Mouse (Mus musculus): ENCODE data around the gene Hexa. TPM values are rescaled to one million over a fixed set of nuclear protein-coding genes. Genes with fewer than 3 reads are reported as not detected.

The Hexa gene
- 63.2 and 63.4 TPM in 2 replicates for polyA plus RNA-seq (2015; fragmentation: Nextera tagmentation; extraction: Ambion mirVana)

- H3K4me3 ChIP-seq: peak within 1 kb of the TSS; percentile 62
- WGBS: under 1% methylated on average over 55 of the region's 55 CpGs
- H3K4me1 ChIP-seq: peaks cover 25% of the 10 kb centered on the region
- H3K27ac ChIP-seq: 0 out of 2 replicates have a peak within 1 kb of the TSS, but pooled peaks have one; percentile 12
- peak within 1 kb of the TSS; percentile 91 for H3K4me2 ChIP-seq
- ATAC-seq (ENCODE audit: borderline replicate concordance, extremely low read depth, low FRiP score, low TSS enrichment): peak; percentile 92
- peak within 1 kb of the TSS; percentile 65 for H3K9ac ChIP-seq
- H3K36me3 ChIP-seq: no peaks in the 10 kb centered on the region
- H3K9me3 ChIP-seq: no peaks in the 10 kb centered on the region
- no peaks in the 10 kb centered on the region for H3K27me3 ChIP-seq
Observed at GRCm38 (mm10) chr9:59539441-59540137, at the start of gene Hexa, which contains the start of gene Tmem202. TSS of gene Hexa (plus strand) at chr9:59539540. TSS of gene Tmem202 (minus strand) at chr9:59539847.

- H3K4me2 ChIP-seq: no peak overlapping the region
- no peak for ATAC-seq (ENCODE audit: borderline replicate concordance, extremely low read depth, low FRiP score, low TSS enrichment)
- no peak overlapping the region for H3K9ac ChIP-seq
- H3K9me3 ChIP-seq: no peaks in the 10 kb centered on the region
- H3K27me3 ChIP-seq: no peaks in the 10 kb centered on the region
- no peak overlapping the region for H3K4me3 ChIP-seq
- H3K27ac ChIP-seq: no peak overlapping the region
- 42% methylated on average over 1 of the region's 1 CpGs for WGBS
- no peaks in the 10 kb centered on the region for H3K36me3 ChIP-seq
- H3K4me1 ChIP-seq: no peaks in the 10 kb centered on the region
Observed at GRCm38 (mm10) chr9:59508146-59508545, 31.2 kb upstream of the Hexa start.

GRCm38 (mm10) chr9:59512381-59512780 lies 27.0 kb upstream of the Hexa start:
- Histone ChIP-seq H3K9me3 (no peaks in the 10 kb centered on the region), H3K4me3 (no peak overlapping the region), H3K27ac (no peak overlapping the region), H3K36me3 (no peaks in the 10 kb centered on the region), H3K9ac (no peak overlapping the region), H3K27me3 (no peaks in the 10 kb centered on the region), H3K4me2 (no peak overlapping the region), H3K4me1 (no peaks in the 10 kb centered on the region)
- WGBS: 28% methylated on average over 4 of the region's 4 CpGs
- ATAC-seq (ENCODE audit: borderline replicate concordance, extremely low read depth, low FRiP score, low TSS enrichment): no peak

- WGBS: 41% methylated on average over 3 of the region's 3 CpGs
- no peaks in the 10 kb centered on the region for H3K27me3 ChIP-seq
- no peak overlapping the region for H3K4me2 ChIP-seq
- H3K9me3 ChIP-seq: no peaks in the 10 kb centered on the region
- H3K9ac ChIP-seq: no peak overlapping the region
- no peak overlapping the region for H3K4me3 ChIP-seq
- no peaks in the 10 kb centered on the region for H3K36me3 ChIP-seq
- no peak overlapping the region for H3K27ac ChIP-seq
- no peak for ATAC-seq (ENCODE audit: borderline replicate concordance, extremely low read depth, low FRiP score, low TSS enrichment)
- H3K4me1 ChIP-seq: no peaks in the 10 kb centered on the region
Observed at GRCm38 (mm10) chr9:59515069-59515468, 24.3 kb upstream of the Hexa start.

GRCm38 (mm10) chr9:59517127-59517526 lies 22.2 kb upstream of the Hexa start:
- 48% methylated on average over 7 of the region's 7 CpGs for WGBS
- H3K27ac ChIP-seq: no peak overlapping the region
- no peaks in the 10 kb centered on the region for H3K4me1 ChIP-seq
- no peaks in the 10 kb centered on the region for H3K36me3 ChIP-seq
- no peaks in the 10 kb centered on the region for H3K27me3 ChIP-seq
- no peaks in the 10 kb centered on the region for H3K9me3 ChIP-seq
- no peak overlapping the region for H3K4me2 ChIP-seq
- H3K4me3 ChIP-seq: no peak overlapping the region
- H3K9ac ChIP-seq: no peak overlapping the region
- ATAC-seq (ENCODE audit: borderline replicate concordance, extremely low read depth, low FRiP score, low TSS enrichment): no peak

- Histone ChIP-seq H3K27ac (no peak overlapping the region), H3K27me3 (no peaks in the 10 kb centered on the region), H3K4me3 (no peak overlapping the region), H3K4me2 (no peak overlapping the region), H3K9me3 (no peaks in the 10 kb centered on the region), H3K36me3 (no peaks in the 10 kb centered on the region), H3K4me1 (no peaks in the 10 kb centered on the region), H3K9ac (no peak overlapping the region)
- WGBS: 39% methylated on average over 5 of the region's 5 CpGs
- ATAC-seq (ENCODE audit: borderline replicate concordance, extremely low read depth, low FRiP score, low TSS enrichment): no peak
Observed at GRCm38 (mm10) chr9:59518976-59519375, 20.4 kb upstream of the Hexa start.

GRCm38 (mm10) chr9:59519396-59519795 lies 19.9 kb upstream of the Hexa start:
- Histone ChIP-seq H3K9me3 (no peaks in the 10 kb centered on the region), H3K27ac (no peak overlapping the region), H3K9ac (no peak overlapping the region), H3K4me3 (no peak overlapping the region), H3K27me3 (no peaks in the 10 kb centered on the region), H3K36me3 (no peaks in the 10 kb centered on the region), H3K4me2 (no peak overlapping the region), H3K4me1 (no peaks in the 10 kb centered on the region)
- ATAC-seq (ENCODE audit: borderline replicate concordance, extremely low read depth, low FRiP score, low TSS enrichment): no peak
- WGBS: 75% methylated on average over 2 of the region's 2 CpGs

GRCm38 (mm10) chr9:59522906-59523305 lies 16.4 kb upstream of the Hexa start:
- no peaks in the 10 kb centered on the region for H3K9me3 ChIP-seq
- ATAC-seq (ENCODE audit: borderline replicate concordance, extremely low read depth, low FRiP score, low TSS enrichment): no peak
- no peaks in the 10 kb centered on the region for H3K4me1 ChIP-seq
- no peak overlapping the region for H3K4me2 ChIP-seq
- no peaks in the 10 kb centered on the region for H3K27me3 ChIP-seq
- H3K9ac ChIP-seq: no peak overlapping the region
- no peaks in the 10 kb centered on the region for H3K36me3 ChIP-seq
- 24% methylated on average over 4 of the region's 4 CpGs for WGBS
- H3K27ac ChIP-seq: no peak overlapping the region
- no peak overlapping the region for H3K4me3 ChIP-seq

GRCm38 (mm10) chr9:59526727-59527126 lies 12.6 kb upstream of the Hexa start:
- 72% methylated on average over 6 of the region's 6 CpGs for WGBS
- no peak overlapping the region for H3K4me2 ChIP-seq

GRCm38 (mm10) chr9:59527580-59527979 lies 11.8 kb upstream of the Hexa start:
- no peaks in the 10 kb centered on the region for H3K9me3 ChIP-seq
- 83% methylated on average over 3 of the region's 3 CpGs for WGBS
- H3K36me3 ChIP-seq: no peaks in the 10 kb centered on the region
- no peaks in the 10 kb centered on the region for H3K27me3 ChIP-seq
- H3K4me2 ChIP-seq: no peak overlapping the region
- no peak overlapping the region for H3K4me3 ChIP-seq
- no peak overlapping the region for H3K27ac ChIP-seq
- H3K4me1 ChIP-seq: no peaks in the 10 kb centered on the region
- no peak overlapping the region for H3K9ac ChIP-seq
- ATAC-seq (ENCODE audit: borderline replicate concordance, extremely low read depth, low FRiP score, low TSS enrichment): no peak

More at GRCm38 (mm10) chr9:59526727-59527126, 12.6 kb upstream of the Hexa start:
- no peak for ATAC-seq (ENCODE audit: borderline replicate concordance, extremely low read depth, low FRiP score, low TSS enrichment)
- no peaks in the 10 kb centered on the region for H3K36me3 ChIP-seq
- H3K9me3 ChIP-seq: no peaks in the 10 kb centered on the region
- H3K9ac ChIP-seq: no peak overlapping the region
- no peak overlapping the region for H3K4me3 ChIP-seq
- no peak overlapping the region for H3K27ac ChIP-seq
- H3K27me3 ChIP-seq: no peaks in the 10 kb centered on the region
- no peaks in the 10 kb centered on the region for H3K4me1 ChIP-seq

GRCm38 (mm10) chr9:59528274-59528673 lies 11.1 kb upstream of the Hexa start:
- no peak overlapping the region for H3K9ac ChIP-seq
- H3K27me3 ChIP-seq: no peaks in the 10 kb centered on the region
- H3K36me3 ChIP-seq: no peaks in the 10 kb centered on the region
- no peak overlapping the region for H3K4me3 ChIP-seq
- H3K4me2 ChIP-seq: no peak overlapping the region
- no peak for ATAC-seq (ENCODE audit: borderline replicate concordance, extremely low read depth, low FRiP score, low TSS enrichment)
- WGBS: 84% methylated on average over 2 of the region's 2 CpGs
- H3K4me1 ChIP-seq: no peaks in the 10 kb centered on the region
- no peaks in the 10 kb centered on the region for H3K9me3 ChIP-seq
- no peak overlapping the region for H3K27ac ChIP-seq

GRCm38 (mm10) chr9:59531645-59532044 lies 7.7 kb upstream of the Hexa start:
- Histone ChIP-seq H3K4me2 (no peak overlapping the region), H3K27me3 (no peaks in the 10 kb centered on the region), H3K36me3 (no peaks in the 10 kb centered on the region), H3K9me3 (no peaks in the 10 kb centered on the region), H3K4me3 (no peak overlapping the region), H3K27ac (no peak overlapping the region), H3K9ac (no peak overlapping the region), H3K4me1 (no peaks in the 10 kb centered on the region)
- ATAC-seq (ENCODE audit: borderline replicate concordance, extremely low read depth, low FRiP score, low TSS enrichment): no peak
- 49% methylated on average over 5 of the region's 5 CpGs for WGBS

Measured in lung, embryonic 15.5 days (tissue).